Mouse (Mus musculus): ENCODE results near the gene Angpt4.

The Angpt4 gene

GRCm38 (mm10) chr2:151915111-151915510 lies 4.1 kb downstream of the Angpt4 start:
- no peak for DNase-seq (ENCODE audit: low read depth)

GRCm38 (mm10) chr2:151916061-151916831 lies 5.2 kb downstream of the Angpt4 start:
- DNase-seq (ENCODE audit: low read depth): no peak

DNA sequence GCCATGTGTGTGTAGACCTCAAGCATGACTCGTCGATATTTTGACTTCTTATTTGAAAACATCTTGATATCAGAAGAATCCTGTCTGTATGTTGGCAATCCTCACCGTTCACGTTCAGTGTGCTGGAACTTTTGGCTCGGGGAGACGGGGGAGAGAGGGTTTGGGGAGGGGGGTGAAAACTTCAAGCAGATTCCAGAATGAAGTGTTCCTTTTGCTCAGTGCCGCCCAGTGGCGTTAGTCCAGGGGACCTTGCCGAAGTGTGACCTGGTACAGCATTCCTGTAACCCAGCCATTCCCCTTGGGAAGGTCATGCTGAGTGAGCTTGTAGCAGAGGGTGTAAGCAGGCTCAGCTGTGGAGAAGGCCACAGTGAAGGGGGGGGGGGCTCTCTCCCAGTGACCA lies 8.1 kb downstream of the Angpt4 start:
- DNase-seq (ENCODE audit: low read depth): no peak

- DNase-seq (ENCODE audit: low read depth): no peak
Measured at GRCm38 (mm10) chr2:151921068-151921467, 10.1 kb downstream of the Angpt4 start.

GRCm38 (mm10) chr2:151921596-151921995 lies 10.6 kb downstream of the Angpt4 start:
- DNase-seq (ENCODE audit: low read depth): no peak

GRCm38 (mm10) chr2:151924276-151924675 lies 13.3 kb downstream of the Angpt4 start:
- DNase-seq (ENCODE audit: low read depth): no peak

- DNase-seq (ENCODE audit: low read depth): no peak
Measured at GRCm38 (mm10) chr2:151925715-151926114, 14.7 kb downstream of the Angpt4 start.

DNA sequence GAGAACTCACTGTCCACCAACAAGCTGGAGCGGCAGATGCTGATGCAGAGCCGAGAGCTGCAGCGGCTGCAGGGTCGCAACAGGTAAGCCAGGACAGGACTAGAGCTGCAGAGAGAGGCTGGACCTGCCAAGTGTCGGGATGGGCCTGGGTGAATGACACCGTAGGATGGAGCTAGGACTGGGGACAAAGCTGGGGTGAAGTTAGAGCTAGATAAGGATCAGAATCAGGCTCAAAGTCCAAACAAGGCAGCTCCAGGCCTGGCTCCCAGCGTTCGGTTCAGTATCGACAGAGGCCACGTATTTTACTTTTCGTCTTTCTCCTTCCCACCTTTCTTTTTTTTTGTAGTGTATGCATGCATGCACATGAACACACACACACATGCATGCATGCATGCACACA lies 16.1 kb downstream of the Angpt4 start:
- DNase-seq (ENCODE audit: low read depth): no peak

- peak; percentile 66 for DNase-seq (ENCODE audit: low read depth)
Measured at GRCm38 (mm10) chr2:151930389-151931074, 19.5 kb downstream of the Angpt4 start.

- DNase-seq (ENCODE audit: low read depth): peak; percentile 32
Measured at GRCm38 (mm10) chr2:151937893-151938292, 26.9 kb downstream of the Angpt4 start.

DNA sequence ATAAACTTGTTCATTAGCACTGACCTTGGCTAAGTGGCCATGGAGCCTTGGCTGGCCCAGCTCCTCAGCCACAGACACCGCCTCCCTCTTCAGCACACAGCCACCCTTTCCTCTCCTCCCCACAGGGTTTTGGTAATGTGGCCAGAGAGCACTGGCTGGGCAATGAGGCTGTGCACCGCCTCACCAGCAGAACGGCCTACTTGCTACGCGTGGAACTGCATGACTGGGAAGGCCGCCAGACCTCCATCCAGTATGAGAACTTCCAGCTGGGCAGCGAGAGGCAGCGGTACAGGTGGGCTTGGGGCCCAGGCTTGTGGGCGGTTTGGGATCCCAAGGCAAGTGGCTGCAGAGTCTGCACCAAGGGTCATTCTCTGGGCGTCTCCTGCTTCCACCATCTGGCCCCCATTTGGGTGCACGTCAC lies 27.8 kb downstream of the Angpt4 start:
- no peak for DNase-seq (ENCODE audit: low read depth)

DNA sequence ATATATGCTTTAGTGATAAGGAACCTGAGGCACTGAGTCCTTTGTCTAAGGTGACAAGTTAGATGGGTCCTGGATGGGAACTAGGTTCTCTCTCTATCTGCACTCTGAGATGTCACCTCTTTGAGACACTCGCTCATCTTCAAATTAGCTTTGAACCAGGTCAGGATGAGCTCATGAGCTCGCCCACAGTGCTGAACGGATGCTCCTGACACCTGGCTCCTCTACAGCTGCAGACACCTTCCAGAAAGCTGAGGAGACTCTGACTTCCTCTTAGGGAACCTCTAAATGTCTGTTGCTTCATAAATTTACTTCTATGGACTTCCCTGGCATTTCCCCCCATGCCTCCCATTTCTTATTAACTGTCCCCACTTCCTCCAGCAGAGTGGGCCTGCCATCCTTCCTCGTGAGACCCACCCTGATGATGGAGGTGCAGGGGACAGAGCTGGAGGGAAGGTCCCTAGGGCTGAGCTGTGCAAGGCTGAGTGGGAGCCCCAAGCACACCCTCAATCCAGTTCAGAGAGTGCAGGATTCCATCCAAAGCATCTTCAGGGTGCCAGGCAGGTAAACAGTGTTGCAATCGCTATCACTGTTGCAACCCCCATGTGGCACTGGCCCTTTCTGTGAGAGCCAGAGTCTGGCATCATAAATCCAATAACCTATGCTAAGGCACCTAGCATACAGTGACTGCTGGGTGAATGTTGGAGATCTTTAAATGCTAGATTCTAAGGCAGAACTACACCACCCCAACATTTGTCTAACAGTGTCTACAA lies 28.8 kb downstream of the Angpt4 start:
- DNase-seq (ENCODE audit: low read depth): no peak

DNA sequence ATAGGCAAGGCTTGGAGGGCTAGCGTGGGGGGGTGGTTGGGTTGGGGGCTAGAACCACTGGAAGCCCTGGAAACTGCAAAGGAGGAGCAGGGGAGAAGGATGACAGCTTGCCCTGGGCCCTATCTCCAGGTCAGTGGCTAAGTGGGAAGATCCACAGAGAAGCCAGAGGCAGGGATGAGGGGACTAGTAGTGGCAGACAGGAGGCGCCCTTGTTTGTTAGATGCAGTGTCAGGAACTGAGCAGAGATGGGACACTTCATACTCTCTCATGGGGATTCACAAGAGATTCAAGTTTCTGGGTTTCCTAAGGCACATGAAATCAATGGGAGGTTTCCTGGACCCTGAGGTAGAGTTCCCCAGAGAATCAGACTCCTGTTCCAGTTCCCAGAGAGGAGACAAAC lies 30.3 kb downstream of the Angpt4 start:
- peak; percentile 45 for DNase-seq (ENCODE audit: low read depth)

DNA sequence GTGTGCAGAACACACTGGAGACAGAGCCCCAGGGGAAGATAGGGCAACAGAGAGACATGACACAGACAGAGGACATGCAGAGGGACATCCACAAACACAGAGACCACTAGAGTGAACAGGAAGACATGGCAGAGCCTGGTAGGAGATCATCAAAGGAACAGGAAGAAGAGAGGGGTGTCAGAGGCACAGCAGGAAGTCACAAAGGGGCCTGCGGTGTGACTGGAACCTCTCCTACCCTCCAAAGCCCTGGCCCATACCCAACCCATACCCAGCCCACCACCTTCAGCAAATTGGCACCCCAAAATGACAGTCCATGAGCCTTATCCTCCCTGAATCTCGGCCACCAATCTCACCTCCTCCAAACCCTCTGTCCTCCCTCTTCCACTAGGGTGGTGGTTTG lies 33.1 kb downstream of the Angpt4 start:
- DNase-seq (ENCODE audit: low read depth): no peak

GRCm38 (mm10) chr2:151947617-151948016 lies 36.6 kb downstream of the Angpt4 start:
- no peak for DNase-seq (ENCODE audit: low read depth)

GRCm38 (mm10) chr2:151948311-151948710 lies 37.3 kb downstream of the Angpt4 start:
- no peak for DNase-seq (ENCODE audit: low read depth)

DNA sequence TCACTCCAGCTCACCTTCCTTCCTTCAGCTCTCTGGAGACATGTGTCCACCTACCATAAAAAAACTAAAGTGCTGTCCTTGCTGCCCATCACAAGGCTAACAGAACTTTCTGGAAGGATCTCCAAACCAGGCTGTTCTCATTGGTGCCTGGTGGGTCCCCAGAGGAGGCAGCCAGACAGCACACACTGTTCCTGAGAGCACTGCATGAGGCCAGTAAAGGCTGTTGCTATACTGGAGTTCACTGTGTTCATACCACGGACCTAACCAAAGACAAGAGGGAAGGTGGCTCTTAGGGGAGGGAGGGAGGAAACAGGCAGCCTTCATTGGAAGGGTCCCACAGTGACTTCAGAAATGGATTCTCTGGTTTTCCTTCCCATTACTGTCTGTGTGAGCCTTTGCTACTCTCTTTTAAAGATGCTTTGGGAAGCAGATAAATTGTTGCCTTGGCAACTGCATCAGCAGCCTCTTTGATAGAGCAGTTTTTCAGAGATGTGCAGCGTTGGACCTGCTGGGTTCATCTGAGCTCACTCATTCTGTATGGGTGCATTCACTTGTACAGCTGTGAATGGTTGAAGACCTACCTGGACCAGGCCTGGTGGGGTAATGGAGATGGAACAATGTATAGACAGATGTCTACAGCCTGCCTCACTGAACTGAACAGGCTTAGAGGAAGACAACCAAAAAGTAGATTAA lies 38.2 kb downstream of the Angpt4 start:
- no peak for DNase-seq (ENCODE audit: low read depth)

DNA sequence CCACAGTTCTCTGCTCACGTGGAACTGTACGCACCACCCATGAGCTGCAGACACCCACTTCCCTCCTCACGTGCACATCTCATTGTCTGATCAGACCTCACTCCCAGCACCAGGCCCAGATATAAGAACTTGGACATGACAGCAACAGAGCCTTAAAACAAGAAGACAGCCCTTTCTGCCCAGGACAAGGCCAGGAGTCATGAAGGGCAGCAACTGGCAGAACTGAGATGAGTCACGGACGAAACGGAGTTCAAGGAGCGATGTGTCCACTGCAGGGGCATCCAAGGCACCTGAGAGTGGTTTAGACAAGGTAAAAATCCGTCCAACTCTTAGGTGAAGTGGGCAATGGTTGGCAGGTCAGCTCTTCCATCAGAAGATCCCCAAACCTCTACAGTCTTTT lies 42.7 kb downstream of the Angpt4 start:
- DNase-seq (ENCODE audit: low read depth): no peak

- DNase-seq (ENCODE audit: low read depth): no peak
Measured at GRCm38 (mm10) chr2:151956500-151957137, 45.6 kb downstream of the Angpt4 start.

GRCm38 (mm10) chr2:151959274-151959673 lies 48.3 kb downstream of the Angpt4 start:
- no peak for DNase-seq (ENCODE audit: low read depth)

DNA sequence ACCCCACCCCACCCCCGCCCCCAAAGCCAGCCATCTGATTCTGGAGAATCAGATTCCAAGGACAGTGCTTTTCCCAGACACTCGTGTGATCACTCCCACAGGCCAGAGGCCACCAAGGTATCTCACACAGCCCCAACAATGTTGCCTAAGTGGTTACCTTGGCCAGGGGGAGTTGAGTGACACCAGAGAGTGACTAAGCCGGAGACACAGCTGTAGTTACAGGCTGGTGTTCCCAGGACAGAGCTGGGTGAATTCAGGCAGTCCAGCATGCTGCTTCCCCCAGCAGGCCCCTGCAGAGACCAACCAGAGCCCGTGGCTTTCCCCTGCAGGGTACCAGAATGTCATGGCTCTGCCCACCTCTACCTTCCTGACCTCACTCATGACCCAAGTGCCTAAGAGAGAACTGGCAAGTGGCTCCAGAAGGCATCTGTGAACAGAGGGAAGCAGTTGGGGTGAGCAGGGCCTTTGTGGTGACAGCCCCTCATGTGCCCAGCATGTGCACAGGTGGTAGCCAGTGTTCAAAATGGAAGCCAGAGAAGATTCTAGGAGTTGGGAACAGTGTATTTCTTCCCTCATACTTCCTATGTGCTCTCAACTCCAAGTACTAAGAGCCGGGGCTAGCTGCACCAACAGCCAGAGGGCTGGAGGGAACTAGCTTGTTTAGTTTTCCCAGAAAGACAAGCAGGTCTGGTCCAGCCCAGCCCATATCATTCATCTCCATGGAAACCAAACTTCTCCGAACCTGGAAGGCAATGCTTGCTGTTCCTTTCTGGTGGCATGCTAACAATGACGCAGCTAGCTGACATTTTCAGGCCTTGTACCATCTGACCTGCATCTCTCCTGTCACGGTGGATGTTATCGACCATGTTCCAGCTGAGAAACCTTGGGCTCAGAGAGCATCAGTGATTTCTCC lies 50.5 kb downstream of the Angpt4 start:
- DNase-seq (ENCODE audit: low read depth): no peak
